Mouse (Mus musculus): ENCODE data around the gene Gpr89.

DNA sequence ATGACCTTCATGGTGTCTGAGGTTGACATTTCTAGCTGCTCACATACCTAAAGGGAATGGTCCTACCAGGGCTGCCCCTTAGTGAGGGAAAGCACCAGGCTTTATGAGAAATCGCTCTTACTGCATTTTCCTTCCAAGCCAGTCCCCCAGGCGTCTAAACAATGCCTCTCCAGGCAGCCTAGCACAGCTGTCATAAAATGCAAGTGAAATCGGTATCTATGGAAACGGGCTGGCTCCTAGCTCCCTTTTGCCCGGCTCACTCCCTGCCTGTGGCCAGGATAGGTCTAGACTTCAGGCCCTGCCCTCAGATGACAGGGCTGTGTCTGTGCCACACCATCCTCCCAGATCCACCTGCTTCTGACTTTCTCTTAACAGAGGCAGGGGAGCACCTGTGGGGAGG, 32.5 kb upstream of the Gpr89 start:
- TF ChIP-seq POLR2A (IDR thresholded peaks at IDR 0.05; ENCODE audit: control insufficient read depth, extremely low read depth, insufficient read depth, low read length, poor library complexity) (no peak), CTCF (IDR thresholded peaks at IDR 0.05; ENCODE audit: borderline replicate concordance, control insufficient read depth, extremely low read depth, insufficient read depth, low read length, poor library complexity) (no peak)

Measured in thymus, adult 2 months (tissue).